Mouse (Mus musculus): Measurements from ENCODE around the gene Abca17. TPM values are rescaled to one million over a fixed set of nuclear protein-coding genes. Genes with fewer than 3 reads are reported as not detected.

The Abca17 gene
- total RNA-seq, 2 experiments from 2014 or later, result not detected

GRCm38 (mm10) chr17:24251320-24252069, 99.4 kb downstream of the Abca17 start, which contains the start of gene Ccnf:
Ccnf (minus strand) TSS chr17:24251484.
- ATAC-seq (replicated peaks; ENCODE audit: low FRiP score, poor library complexity, severe bottlenecking), result peak; percentile 97

- peak; percentile 34 for ATAC-seq (replicated peaks; ENCODE audit: low FRiP score, poor library complexity, severe bottlenecking)
These were observed 99.9 kb downstream of the Abca17 start for GRCm38 (mm10) chr17:24250988-24251319.

- ATAC-seq (replicated peaks; ENCODE audit: low FRiP score, poor library complexity, severe bottlenecking), result no peak
These were observed 102.2 kb downstream of the Abca17 start for GRCm38 (mm10) chr17:24248641-24249040.

GRCm38 (mm10) chr17:24244061-24244460, 106.8 kb downstream of the Abca17 start:
- ATAC-seq (replicated peaks; ENCODE audit: low FRiP score, poor library complexity, severe bottlenecking), result no peak

- ATAC-seq (replicated peaks; ENCODE audit: low FRiP score, poor library complexity, severe bottlenecking), result 0 out of 2 replicates have a peak, but pooled peaks have one; percentile 37
These were observed 107.4 kb downstream of the Abca17 start for GRCm38 (mm10) chr17:24243311-24243969.

- ATAC-seq (replicated peaks; ENCODE audit: low FRiP score, poor library complexity, severe bottlenecking), result no peak
These were observed 113.9 kb downstream of the Abca17 start for GRCm38 (mm10) chr17:24236921-24237320.

GRCm38 (mm10) chr17:24236479-24236878, 114.4 kb downstream of the Abca17 start:
- no peak for ATAC-seq (replicated peaks; ENCODE audit: low FRiP score, poor library complexity, severe bottlenecking)

GRCm38 (mm10) chr17:24227941-24228340, 122.9 kb downstream of the Abca17 start:
- ATAC-seq (replicated peaks; ENCODE audit: low FRiP score, poor library complexity, severe bottlenecking), result no peak

GRCm38 (mm10) chr17:24226721-24227120, 124.1 kb downstream of the Abca17 start:
- no peak for ATAC-seq (replicated peaks; ENCODE audit: low FRiP score, poor library complexity, severe bottlenecking)

- peak; percentile 69 for ATAC-seq (replicated peaks; ENCODE audit: low FRiP score, poor library complexity, severe bottlenecking)
These were observed 125.0 kb downstream of the Abca17 start for GRCm38 (mm10) chr17:24225851-24226250.

- no peak for ATAC-seq (replicated peaks; ENCODE audit: low FRiP score, poor library complexity, severe bottlenecking)
These were observed 126.1 kb downstream of the Abca17 start for GRCm38 (mm10) chr17:24224741-24225140.

- ATAC-seq (replicated peaks; ENCODE audit: low FRiP score, poor library complexity, severe bottlenecking), result no peak
These were observed 127.4 kb downstream of the Abca17 start for GRCm38 (mm10) chr17:24223513-24223912.

GRCm38 (mm10) chr17:24222653-24223052, 128.2 kb downstream of the Abca17 start:
- no peak for ATAC-seq (replicated peaks; ENCODE audit: low FRiP score, poor library complexity, severe bottlenecking)

GRCm38 (mm10) chr17:24220435-24221411, 130.1 kb downstream of the Abca17 start, which contains the start of gene Tedc2:
Tedc2 (minus strand) TSS chr17:24220851.
- peak; percentile 90 for ATAC-seq (replicated peaks; ENCODE audit: low FRiP score, poor library complexity, severe bottlenecking)

- no peak for ATAC-seq (replicated peaks; ENCODE audit: low FRiP score, poor library complexity, severe bottlenecking)
These were observed 134.0 kb downstream of the Abca17 start for GRCm38 (mm10) chr17:24216836-24217235.

Other genes starting within 250 kb of the Abca17 start
- gene Pdpk1, start 200.1 kb downstream of the Abca17 start, total RNA-seq (2015; ENCODE audit: low replicate concordance), result 24.0 and 25.7 TPM in 2 replicates
- gene Pdpk1, start 200.1 kb downstream of the Abca17 start, total RNA-seq (2017; ENCODE audit: low replicate concordance), result 24.8 and 30.8 TPM in 2 replicates
- gene Amdhd2, start 187.3 kb downstream of the Abca17 start, total RNA-seq (2015; ENCODE audit: low replicate concordance), result 3.3 and 12.5 TPM in 2 replicates
- gene Amdhd2, start 187.3 kb downstream of the Abca17 start, total RNA-seq (2017; ENCODE audit: low replicate concordance), result 11.0 and 15.1 TPM in 2 replicates
- 160 and 166 TPM in 2 replicates for gene Atp6v0c, start 181.4 kb downstream of the Abca17 start, total RNA-seq (2015; ENCODE audit: low replicate concordance)
- gene Atp6v0c, start 181.4 kb downstream of the Abca17 start, total RNA-seq (2017; ENCODE audit: low replicate concordance), result 53.8 and 97.7 TPM in 2 replicates
- gene Tbc1d24, start 145.5 kb downstream of the Abca17 start, total RNA-seq (2015; ENCODE audit: low replicate concordance), result 2.3 TPM in 2 replicates
- gene Tbc1d24, start 145.5 kb downstream of the Abca17 start, total RNA-seq (2017; ENCODE audit: low replicate concordance), result 0.98 and 1.6 TPM in 2 replicates
- gene Ntn3, start 141.5 kb downstream of the Abca17 start, total RNA-seq (2015; ENCODE audit: low replicate concordance), result not detected in 2 replicates
- not detected in 2 replicates for gene Ntn3, start 141.5 kb downstream of the Abca17 start, total RNA-seq (2017; ENCODE audit: low replicate concordance)
- 5.6 and 10.9 TPM in 2 replicates for gene Tedc2, start 130.2 kb downstream of the Abca17 start, total RNA-seq (2015; ENCODE audit: low replicate concordance)
- gene Tedc2, start 130.2 kb downstream of the Abca17 start, total RNA-seq (2017; ENCODE audit: low replicate concordance), result 6.0 and 6.8 TPM in 2 replicates
- gene Ccnf, start 99.6 kb downstream of the Abca17 start, total RNA-seq (2015; ENCODE audit: low replicate concordance), result 16.1 and 24.7 TPM in 2 replicates
- 42.2 and 65.5 TPM in 2 replicates for gene Ccnf, start 99.6 kb downstream of the Abca17 start, total RNA-seq (2017; ENCODE audit: low replicate concordance)
- 7.3 and 16.1 TPM in 2 replicates for gene Abca3, start 882 bp upstream of the Abca17 start, total RNA-seq (2015; ENCODE audit: low replicate concordance)
- gene Abca3, start 882 bp upstream of the Abca17 start, total RNA-seq (2017; ENCODE audit: low replicate concordance), result 11.1 and 14.8 TPM in 2 replicates
- gene Rnps1, start 63.5 kb upstream of the Abca17 start, total RNA-seq (2015; ENCODE audit: low replicate concordance), result 38.7 and 42.8 TPM in 2 replicates
- gene Rnps1, start 63.5 kb upstream of the Abca17 start, total RNA-seq (2017; ENCODE audit: low replicate concordance), result 43.6 and 43.7 TPM in 2 replicates
- 2.7 and 5.4 TPM in 2 replicates for gene Eci1, start 75.6 kb upstream of the Abca17 start, total RNA-seq (2015; ENCODE audit: low replicate concordance)
- gene Eci1, start 75.6 kb upstream of the Abca17 start, total RNA-seq (2017; ENCODE audit: low replicate concordance), result 4.3 and 15.3 TPM in 2 replicates
- gene Dnase1l2, start 92.0 kb upstream of the Abca17 start, total RNA-seq (2015; ENCODE audit: low replicate concordance), result 2.1 TPM in 1 of 2 replicates, not detected in the other
- 0.85 and 5.6 TPM in 2 replicates for gene Dnase1l2, start 92.0 kb upstream of the Abca17 start, total RNA-seq (2017; ENCODE audit: low replicate concordance)
- 15.0 and 20.9 TPM in 2 replicates for gene E4f1, start 119.2 kb upstream of the Abca17 start, total RNA-seq (2015; ENCODE audit: low replicate concordance)
- gene E4f1, start 119.2 kb upstream of the Abca17 start, total RNA-seq (2017; ENCODE audit: low replicate concordance), result 13.4 and 14.1 TPM in 2 replicates
- gene Pgp, start 119.3 kb upstream of the Abca17 start, total RNA-seq (2015; ENCODE audit: low replicate concordance), result 14.2 and 20.2 TPM in 2 replicates
- gene Pgp, start 119.3 kb upstream of the Abca17 start, total RNA-seq (2017; ENCODE audit: low replicate concordance), result 6.1 and 8.1 TPM in 2 replicates
- gene Bricd5, start 122.8 kb upstream of the Abca17 start, total RNA-seq (2015; ENCODE audit: low replicate concordance), result 1.7 TPM in 1 of 2 replicates, not detected in the other
- 1.1 TPM in 1 of 2 replicates, not detected in the other for gene Bricd5, start 122.8 kb upstream of the Abca17 start, total RNA-seq (2017; ENCODE audit: low replicate concordance)
- 5.9 and 15.8 TPM in 2 replicates for gene Mlst8, start 128.0 kb upstream of the Abca17 start, total RNA-seq (2015; ENCODE audit: low replicate concordance)
- 5.5 and 8.2 TPM in 2 replicates for gene Mlst8, start 128.0 kb upstream of the Abca17 start, total RNA-seq (2017; ENCODE audit: low replicate concordance)
- gene Caskin1, start 137.5 kb upstream of the Abca17 start, total RNA-seq (2015; ENCODE audit: low replicate concordance), result not detected in 2 replicates
- gene Caskin1, start 137.5 kb upstream of the Abca17 start, total RNA-seq (2017; ENCODE audit: low replicate concordance), result not detected in 2 replicates
- gene Traf7, start 176.9 kb upstream of the Abca17 start, total RNA-seq (2015; ENCODE audit: low replicate concordance), result 11.9 and 13.2 TPM in 2 replicates
- gene Traf7, start 176.9 kb upstream of the Abca17 start, total RNA-seq (2017; ENCODE audit: low replicate concordance), result 24.2 and 45.2 TPM in 2 replicates
- not detected in 2 replicates for gene Rab26, start 183.1 kb upstream of the Abca17 start, total RNA-seq (2015; ENCODE audit: low replicate concordance)
- not detected in 2 replicates for gene Rab26, start 183.1 kb upstream of the Abca17 start, total RNA-seq (2017; ENCODE audit: low replicate concordance)
- 1.5 and 6.1 TPM in 2 replicates for gene Pkd1, start 198.8 kb upstream of the Abca17 start, total RNA-seq (2015; ENCODE audit: low replicate concordance)
- 3.8 and 16.2 TPM in 2 replicates for gene Pkd1, start 198.8 kb upstream of the Abca17 start, total RNA-seq (2017; ENCODE audit: low replicate concordance)